Mouse (Mus musculus) cerebellum, postnatal 10 days (tissue): ENCODE results near the gene Rapgef3.

Experiments
- DNase-seq, 2 experiments: peaks; one replicate each; pipeline ENCODE4 v3.0.0; 2021; ENCODE audit warnings: mixed read lengths in 2 of 2

Rapgef3 gene

DNA sequence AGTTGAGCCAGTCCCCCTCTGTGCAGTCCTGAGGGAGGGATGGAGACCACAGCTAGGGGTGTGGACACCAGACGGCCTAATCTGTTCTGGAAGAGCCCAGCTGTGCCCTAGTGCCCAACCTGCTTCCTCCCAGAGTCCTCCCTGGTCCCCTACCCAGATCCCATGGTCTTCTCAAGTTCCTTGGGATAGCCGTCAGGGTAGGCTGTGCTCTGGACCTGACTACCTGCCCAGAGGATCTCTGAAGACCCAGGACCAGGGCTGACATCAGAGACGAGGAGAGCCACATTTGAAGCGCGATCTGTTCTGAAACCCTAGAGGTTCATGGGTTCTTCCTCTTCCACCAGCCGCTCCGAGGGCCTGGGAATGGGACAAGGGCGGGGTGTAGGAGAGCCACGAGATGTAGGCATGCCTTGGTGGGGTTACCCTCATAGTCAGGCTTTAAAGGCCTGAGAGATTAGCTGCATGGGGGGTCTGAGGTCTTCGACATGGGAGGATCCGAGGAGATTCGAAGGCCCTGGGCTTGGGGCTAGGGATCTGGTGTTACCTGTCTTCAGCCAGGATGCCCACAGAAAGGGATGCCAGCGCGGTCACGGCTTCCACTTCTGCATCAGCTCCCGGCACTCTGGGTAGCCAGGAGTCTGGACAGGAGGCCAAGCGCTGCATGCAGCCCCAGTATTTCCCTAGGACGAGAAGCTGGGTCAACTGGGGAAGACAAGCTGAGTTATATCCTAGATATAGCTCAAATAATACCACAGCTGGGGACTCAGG, 25.8 kb upstream of the Rapgef3 start:
- DNase-seq, result no peak

DNA sequence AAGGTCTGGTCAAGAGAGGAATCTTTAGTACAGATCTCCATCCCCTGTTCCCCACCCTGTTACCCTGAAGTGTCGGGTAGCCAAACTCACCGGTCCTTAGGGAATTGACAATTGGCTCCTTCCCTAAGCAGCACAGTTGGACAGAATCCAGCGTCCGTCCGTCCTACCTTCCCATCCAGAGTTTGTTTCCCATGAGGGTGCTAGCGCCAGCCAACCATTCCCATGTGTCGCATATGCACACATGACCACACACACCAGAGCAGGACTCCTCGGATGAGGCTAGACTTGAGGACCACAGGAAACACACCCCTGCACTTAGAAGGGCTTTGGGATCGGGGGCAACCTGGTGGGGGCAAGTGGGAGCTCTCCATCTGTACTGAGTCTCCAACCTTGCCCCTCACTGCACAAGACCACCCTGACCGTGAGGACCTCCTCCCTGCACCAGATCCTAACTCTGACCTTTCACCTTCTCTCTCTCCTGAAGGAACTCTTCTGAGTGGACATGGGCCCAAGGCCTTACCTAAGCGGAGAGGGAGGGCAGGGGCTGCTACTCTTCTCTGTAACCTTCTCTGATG, 23.4 kb upstream of the Rapgef3 start:
- DNase-seq, result no peak

DNA sequence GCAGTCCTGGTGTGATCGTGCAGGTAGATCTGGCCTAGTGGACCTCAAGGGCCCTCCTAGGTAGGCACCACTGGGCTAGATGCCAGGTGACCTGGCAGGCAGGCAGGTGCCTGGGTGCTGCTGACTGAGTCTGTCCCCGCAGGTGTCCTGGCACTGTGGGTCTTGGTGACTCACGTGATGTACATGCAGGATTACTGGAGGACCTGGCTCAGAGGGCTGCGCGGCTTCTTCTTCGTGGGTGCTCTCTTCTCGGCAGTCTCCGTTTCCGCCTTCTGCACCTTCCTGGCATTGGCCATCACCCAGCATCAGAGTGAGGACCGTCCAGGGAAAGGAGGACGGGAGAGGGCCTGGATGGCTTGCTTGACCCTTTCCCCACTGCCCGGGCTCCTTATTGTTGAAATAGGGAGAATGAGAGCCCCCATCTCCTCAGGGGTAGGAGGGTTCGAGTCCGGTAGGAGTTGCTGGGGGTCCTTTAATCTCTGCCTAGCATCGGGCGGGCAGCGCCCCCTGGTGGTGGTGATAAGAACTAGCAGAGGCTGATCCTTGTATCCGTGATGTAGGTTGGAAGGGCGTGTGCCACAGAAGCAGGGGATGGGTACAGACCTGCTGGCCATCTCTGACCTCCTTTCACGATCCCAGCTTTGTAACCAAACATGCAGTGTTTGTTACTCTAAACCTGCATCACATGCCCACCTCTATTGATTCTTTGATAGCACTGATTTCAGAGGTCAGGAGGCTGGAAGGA, 22.2 kb upstream of the Rapgef3 start:
- peak; percentile 84 to 88 for DNase-seq

DNA sequence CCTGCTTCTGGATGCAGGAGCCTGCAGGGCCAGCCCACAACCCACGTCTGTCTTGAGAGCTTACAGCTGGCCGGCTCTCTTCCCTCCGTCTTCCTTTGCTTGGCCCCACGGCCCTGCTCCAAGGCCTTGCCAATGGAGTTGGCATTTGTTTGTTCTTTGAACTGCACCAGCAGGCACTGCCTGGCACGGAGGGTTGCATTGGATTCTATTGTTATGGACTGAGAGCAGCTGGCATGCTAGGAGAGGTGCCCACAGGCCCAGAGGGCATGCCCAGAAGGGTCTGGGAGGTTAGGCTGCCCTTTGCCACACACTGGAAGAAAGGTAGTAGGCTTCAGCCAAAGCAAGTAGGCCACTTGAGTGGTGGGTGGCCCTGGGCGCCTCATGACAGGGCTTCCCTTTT, 21.0 kb upstream of the Rapgef3 start:
- DNase-seq, result peak; percentile 85 to 90

DNA sequence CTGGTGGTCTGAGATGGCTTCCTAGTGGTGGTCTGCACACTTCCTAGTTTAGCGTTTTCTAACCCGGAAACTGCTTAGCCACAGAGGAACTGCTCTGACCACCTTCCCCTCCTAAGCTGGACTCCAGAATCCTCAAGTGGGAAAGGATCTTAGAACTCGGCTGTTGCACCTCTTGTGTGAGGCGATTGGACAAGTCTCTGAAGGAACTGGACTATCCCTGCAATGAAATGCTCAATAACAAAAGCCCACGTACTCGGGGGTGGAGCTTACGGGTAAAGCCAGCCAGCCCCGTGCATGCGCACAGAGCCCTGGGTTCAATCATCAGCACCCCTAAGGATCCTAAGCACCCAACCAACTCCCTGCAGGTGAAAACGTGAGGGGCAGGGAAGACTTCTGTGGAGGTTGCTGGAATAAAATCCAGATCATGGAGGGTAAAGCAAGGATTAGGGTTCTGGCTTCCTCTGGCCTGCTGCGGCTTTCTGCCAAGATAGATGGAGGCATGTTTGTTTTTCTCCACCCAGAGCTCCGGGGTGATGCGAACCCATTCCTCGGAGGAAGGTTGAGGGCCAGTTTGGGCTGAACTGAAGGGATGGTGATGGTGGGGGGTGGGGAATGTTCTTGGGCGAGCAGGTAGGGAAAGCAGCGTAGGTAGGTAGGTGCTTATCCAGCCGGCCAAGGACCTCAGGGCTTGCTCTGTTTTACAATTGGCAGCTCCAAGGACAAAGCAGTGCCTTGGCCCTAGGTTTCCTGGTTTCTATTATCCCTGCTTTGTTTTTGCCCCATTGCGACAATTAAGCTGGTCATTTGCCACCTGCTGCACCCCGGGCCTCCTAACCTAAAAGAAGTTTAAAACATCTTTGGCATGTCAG, 20.3 kb upstream of the Rapgef3 start:
- DNase-seq, result no peak

DNA sequence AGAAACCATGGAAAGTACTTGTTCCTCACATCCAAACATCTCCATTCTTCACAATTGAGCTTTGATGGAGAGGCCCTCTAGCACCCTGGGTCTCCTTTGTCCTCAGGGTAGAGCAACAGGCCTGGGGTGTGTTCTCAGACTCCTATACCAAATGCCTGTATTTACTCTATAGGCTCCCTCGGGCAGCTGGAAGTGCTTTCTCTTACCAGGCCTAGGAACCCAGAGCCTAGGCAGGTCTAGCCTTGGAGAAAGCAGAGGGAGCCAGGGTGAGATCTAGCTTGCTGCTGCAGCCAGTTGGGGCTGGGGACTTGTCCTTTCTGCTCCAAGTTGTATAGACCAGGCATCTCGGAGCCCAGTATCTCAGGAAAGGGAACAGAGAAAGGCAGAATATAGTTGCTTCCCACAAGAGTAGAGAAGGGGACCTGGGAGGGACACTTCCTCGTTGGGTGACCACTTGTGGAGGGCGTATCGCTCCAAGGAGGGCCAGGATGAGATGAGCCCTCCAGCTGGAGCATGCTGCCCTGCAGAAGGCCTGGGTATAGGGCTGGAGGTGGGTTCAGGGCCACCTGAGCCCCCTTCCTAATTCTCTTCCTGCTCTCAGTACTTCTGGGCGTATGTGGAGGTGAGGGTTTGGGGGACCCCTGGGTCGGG, 19.5 kb upstream of the Rapgef3 start:
- no peak for DNase-seq

DNA sequence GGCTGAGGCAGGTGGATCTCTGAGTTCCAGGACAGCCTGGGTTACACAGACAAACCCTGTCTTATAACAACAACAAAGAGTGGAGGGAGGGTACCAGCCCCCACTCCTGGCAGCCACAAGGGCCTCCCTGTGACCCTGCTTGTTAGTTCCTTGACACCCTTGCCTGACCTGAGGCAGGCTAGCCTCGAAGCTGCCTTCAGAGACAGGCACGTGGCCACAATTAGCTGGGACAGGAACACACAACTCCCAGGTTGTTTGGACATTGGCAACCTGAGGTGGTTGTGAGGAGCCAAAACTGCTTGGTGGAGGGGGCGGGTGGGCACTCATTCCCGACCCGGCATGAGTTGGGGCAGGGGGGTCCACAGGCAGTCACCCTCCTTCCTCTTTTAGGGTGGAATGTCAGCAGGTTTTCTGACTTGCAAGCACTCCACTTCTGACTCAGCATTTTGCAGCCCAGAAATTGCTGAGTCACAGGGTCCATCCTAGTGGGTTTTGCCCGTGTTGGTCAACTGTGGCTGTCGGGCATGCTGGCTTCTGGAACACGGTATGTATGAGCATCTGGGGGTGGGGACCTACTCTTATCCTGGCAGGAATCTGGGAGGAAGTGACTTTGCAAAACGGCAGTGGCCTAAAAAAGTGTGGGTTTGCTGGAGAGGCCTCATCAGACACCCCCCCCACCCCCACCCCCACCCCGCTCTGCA, 18.8 kb upstream of the Rapgef3 start:
- no peak for DNase-seq

DNA sequence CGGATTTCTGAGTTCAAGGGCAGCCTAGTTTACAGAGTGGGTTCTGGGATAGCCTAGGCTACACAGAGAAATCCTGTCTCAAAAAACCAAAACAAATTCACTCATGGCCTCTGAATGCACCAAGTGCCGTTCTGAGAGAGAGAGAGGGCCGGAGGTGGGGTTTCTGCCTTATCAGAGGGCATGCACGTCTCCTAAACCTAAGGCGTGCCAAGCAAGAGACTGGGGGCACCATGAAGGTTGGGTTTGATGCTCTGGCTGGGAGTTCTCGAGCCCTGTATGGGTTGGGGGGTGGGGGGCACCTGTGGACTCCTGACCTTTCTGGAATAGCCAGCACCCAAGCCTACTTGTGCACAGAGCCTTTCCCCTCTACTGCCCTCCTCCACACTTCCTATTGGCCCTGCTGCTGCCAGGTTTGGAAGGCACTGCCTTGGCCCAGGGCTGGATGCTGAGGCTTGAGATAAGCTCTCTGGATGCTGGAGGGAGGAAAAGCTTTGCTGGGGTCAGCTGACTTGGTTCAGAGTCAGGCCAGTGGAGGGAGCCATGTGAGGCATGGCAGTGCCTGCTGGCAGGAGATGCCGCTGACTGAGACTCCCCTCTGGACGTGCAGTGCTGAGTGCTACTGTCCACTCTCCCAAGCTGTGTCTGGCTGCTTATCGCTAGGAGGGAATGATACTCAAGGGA, 18.1 kb upstream of the Rapgef3 start:
- DNase-seq, result peak; percentile 43 to 51

DNA sequence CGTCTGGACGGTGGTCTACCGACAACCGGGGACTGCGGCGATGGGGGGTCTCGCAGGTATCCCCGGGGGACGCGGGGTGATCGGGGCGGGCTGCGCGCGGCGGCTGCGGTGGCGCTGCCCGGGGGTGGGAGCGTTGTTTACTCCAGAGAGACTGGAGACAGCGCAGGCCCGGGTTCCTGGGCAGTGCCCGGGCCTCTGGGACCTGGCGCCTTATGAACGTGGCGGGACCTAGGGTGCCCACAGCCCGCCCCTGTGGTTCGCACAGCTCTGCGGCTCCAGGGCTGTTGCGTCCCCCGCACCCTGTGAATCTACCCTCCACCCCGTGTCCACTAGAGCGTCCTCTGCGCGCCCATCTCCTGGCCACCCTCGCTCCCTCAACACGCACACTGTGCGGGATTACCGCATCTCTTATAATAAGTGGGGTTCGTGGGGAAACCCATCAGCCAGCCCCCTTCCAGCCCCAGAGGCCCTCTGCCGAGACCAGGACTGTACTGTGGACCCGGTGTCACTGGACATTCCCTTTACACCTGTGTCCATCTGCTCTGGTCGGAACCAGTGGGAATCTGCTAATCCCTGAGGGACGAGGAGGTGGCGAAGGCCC, 16.9 kb upstream of the Rapgef3 start:
- DNase-seq, result peak in 1 of 2 experiments; percentile 64

DNA sequence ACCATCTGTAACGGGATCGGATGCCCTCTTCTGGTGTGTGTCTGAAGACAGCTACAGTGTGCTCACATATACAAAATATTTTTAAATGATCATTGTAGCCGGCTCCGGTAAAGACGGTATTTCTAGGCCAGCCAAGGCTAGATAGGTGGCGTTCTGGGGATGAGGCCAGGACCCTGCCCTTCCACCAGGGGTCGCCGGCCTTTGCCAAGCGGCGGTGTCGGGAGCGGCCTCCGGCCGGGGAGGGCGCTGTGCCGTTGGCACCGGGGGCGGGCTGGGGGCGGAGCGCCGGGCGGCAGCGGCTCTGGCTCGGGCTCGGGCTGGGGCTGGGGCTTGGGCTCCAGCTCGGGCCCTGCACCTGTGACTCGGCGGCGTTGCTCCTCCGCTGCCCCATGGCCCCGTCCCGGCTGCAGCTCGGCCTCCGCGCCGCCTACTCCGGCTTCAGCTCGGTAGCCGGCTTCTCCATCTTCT, 16.4 kb upstream of the Rapgef3 start:
- peak; percentile 98 to 99 for DNase-seq

DNA sequence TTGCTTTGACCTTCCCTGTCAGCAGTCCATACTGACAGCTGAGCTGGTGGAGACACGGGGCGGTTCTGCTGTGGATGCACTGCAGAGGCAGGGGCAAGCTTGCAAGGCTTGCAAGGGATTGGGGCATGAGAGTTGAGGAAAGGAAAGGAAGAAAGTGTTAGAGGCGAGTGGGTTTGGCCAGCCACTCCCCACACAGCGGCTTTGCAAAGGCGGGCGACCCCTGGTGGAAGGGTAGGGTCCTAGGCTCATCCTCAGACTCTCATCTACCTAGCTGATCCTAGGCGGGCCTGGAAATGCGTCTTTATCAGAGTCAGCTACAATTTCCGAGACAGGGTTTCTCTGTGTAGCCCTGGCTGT, 15.0 kb upstream of the Rapgef3 start:
- DNase-seq, result peak; percentile 83 to 87

DNA sequence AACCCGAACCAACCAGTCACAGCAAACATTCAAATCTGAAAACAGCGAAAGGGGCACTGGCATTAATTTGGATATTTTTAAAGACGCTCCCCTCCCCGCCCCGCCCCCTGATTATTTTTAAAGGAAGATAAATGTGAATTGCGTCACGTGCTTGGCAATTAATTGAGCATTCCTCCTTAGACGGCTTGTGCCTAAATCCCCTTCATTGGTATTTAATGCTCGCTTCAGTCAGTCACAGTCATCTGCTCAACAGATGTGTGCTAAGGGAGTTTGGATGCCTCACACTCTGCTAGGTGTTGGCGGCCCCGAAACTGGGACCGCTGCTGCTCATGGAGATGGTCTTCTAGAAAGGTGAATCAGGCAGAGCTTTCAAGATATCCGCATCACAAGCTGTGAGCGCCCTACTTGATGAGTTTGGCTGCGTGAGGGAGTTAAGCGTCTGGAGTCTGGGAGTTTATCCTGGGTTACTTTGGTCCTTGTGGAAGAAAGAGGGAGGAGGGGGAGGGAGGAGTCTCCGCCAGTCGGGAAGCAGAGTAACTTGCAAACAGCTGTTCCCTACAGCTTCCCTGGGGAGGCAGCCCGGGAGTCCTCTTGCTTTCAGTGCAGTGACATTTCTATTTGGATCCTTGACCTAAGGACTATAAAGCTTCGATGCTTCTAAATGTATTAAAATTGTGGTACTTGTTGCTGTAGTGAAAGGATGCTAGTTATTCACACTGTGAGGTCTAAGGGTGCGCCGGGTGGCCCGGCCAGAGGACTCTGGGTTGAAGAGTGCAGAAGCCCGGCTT, 14.4 kb upstream of the Rapgef3 start:
- no peak for DNase-seq

DNA sequence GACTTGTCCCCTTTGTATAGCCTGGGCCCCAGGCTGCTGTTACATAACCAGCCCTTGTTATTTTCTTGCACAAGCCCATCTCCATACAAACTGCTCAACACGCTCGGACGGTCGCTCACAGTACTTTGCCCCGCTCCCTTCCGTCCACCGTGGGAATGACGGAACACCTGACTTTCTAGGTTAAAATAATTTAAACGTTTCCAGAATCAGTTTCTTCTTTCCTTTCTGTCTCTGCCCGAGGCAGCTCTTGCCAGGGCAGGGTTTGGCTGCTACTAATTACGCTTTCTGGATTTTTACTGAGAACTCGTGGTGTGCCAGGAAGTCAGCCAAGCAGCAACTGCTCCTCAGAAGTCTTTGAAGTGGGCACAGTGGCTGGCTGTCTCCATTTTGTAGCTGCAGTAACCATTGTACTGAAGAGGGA, 12.8 kb upstream of the Rapgef3 start:
- peak in 1 of 2 experiments; percentile 53 for DNase-seq

DNA sequence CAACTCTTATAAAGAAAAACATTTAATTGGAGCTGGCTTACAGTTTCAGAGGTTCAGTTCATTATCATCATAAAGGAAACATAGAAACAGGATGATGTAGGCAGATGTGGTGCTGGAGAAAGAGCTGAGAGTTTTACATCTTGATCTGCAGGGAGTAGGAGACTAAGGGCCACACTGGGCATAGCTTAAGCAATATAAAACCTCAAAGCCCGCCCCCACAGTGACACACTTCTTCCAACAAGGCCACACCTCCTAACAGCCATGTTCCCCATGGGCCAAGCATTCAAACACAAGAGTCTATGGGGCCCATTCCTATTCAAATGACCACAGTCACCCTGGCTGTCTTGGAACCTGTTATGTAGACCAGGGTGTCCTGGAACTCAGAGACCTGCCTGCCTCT, 11.8 kb upstream of the Rapgef3 start:
- DNase-seq, result no peak

DNA sequence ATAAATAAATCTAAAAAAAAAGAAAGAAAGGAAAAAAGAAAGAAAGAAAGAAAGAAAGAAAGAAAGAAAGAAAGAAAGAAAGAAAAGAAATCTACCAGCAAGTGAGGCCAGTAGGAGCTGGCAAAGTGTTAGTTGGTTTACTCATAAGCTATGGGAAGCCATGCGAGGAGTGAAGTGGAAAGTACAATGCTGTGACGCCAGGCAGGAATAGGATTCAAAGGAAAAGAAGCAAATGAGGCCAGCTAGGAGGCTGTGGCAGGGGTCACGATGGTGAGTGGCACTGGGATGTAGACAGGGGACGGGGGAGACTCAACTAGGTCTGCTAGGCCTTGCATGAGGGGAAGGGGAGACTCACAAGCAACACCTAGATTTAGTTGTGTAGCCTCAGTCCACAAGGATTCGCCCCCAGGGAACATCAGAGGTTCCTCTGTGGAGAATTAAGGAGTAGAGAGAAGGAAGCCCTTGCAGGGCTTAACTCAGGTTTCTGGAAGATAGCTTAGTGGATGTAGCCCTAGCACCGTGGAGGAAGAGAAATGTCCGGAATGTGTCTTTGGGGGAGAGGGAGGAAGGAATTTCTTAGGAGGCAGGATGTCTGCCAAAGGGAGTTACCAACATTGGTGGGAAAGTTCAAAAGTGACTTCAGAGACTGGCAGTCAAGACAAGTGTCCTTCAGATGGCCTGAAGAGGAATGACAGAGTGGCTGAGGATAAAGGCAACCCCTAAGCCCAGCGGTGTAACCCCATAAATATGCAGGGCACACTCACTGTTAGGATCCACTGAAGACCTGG, 10.7 kb upstream of the Rapgef3 start, which contains the start of gene Slc48a1:
Gene Slc48a1, plus strand, starts transcription at position 210 of the 788 bp plus-strand sequence.
- no peak for DNase-seq

DNA sequence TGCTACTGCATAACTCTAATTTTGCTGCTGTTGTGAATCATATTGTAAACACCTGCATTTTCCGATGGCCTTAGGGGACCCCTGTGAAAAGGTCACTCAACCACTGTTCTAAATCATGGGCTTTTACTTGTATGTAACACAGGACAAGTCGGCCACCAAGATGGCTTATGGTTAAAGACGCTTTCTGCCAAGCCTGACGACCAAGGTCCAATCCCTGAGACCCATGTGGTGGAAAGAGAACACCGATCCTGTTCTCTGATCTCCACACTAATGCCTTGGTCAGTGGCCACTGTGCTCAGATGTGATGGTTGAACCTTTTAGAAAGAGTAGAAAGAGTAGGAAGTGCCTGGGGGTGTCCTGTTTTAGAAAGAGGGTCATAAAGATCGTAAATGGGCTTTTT, 9.1 kb upstream of the Rapgef3 start:
- no peak for DNase-seq

DNA sequence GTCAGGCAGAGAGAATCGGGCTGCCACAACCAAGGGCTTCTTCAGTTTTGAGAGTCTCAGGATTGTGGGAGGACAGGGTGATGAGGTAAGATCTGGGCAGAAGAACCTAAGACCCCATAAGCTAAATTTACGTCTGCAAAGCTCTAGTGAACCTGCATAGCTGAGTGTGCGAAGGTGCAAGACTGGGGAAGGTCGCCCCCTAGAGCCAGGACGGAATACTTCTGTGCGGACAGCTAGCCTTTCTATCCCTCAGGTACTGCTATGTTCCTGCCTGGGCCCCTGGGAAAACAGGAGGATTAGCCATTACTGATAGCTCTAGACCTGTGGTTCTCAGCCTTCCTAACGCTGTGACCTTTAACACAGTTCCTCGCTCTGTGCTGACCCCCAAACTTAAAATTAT, 8.7 kb upstream of the Rapgef3 start:
- peak; percentile 92 to 94 for DNase-seq

DNA sequence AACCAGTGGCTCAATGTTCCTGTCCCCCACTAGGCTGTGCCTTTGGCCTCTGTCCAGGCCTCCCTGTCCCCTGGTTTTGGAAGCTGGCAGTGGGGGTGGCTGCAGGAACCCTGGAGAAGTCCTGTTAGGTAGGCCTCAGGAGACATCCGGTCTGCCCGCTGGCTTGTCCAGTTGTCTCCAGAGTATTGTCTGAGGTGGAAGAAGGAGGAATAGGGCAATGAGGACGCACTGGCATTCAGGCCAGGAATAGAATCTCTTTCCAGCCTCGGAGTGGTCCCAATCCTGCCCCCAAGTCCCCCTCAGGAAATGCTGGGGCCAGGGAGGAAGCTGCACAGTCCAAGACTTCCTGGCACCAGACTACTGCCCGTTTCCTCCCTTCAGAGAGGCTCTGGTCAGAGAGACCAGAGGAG, 6.2 kb upstream of the Rapgef3 start:
- DNase-seq, result peak in 1 of 2 experiments; percentile 45

DNA sequence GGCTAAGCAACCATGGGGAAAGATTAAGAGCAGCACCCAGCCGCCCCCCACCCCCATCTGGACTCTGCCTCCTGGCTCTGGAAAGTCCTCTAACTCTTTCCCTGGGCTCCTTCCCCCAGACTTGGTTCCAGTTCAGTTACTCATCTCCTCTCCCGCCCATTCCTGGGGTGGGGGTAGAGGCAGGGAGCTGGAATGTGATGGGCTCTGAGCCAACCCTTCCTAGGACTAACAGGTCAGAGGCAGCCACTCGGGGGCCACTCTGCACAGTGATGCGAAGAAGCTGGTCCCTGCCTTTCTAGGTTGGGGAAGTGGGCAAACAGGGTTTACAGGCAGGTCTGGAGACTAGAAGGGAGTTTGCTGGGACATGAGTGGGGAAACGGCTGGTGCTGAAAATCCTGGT, 5.3 kb upstream of the Rapgef3 start:
- DNase-seq, result peak in 1 of 2 experiments; percentile 50
